Mouse (Mus musculus) small intestine, adult 2 months (tissue): Measurements from ENCODE around the gene Rbm8a2. TPM values are rescaled to one million over a fixed set of nuclear protein-coding genes. Genes with fewer than 3 reads are reported as not detected.
"Not testable (repeated sequence)": the region's sequence is repeated elsewhere in the genome, so short reads cannot be mapped to it uniquely, and the experiment has no call there.

Source experiments
- H3K27ac ChIP-seq: fragments of 200-500 bp; 2 replicates; pipeline ENCODE4 v1.5.1; 2012; ENCODE audit warnings: low read depth, low read length, control low read depth, inconsistent platforms; ENCODE audit not compliant: insufficient read depth
- H3K27me3 ChIP-seq: fragments of 200-500 bp; 2 replicates; pipeline ENCODE4 v1.6.1; 2012; ENCODE audit warnings: mild to moderate bottlenecking, moderate library complexity, low read length, inconsistent platforms; ENCODE audit not compliant: control insufficient read depth, insufficient read depth
- H3K36me3 ChIP-seq: fragments of 200-500 bp; 2 replicates; pipeline ENCODE4 v1.6.1; 2012; ENCODE audit warnings: mild to moderate bottlenecking, low read length, control low read depth, inconsistent platforms; ENCODE audit not compliant: control insufficient read depth, insufficient read depth
- H3K4me1 ChIP-seq: fragments of 200-500 bp; 2 replicates; pipeline ENCODE4 v1.6.1; 2012; ENCODE audit warnings: low read length, inconsistent platforms, mixed read lengths; ENCODE audit not compliant: control insufficient read depth, insufficient read depth, insufficient read length
- H3K4me3 ChIP-seq: fragments of 200-500 bp; 2 replicates; pipeline ENCODE4 v1.5.1; 2012; ENCODE audit warnings: low read depth, mild to moderate bottlenecking, control low read depth, inconsistent platforms, low read length, moderate library complexity
- CTCF ChIP-seq: fragments of 200-500 bp; IDR thresholded peaks from 2 replicates; pipeline ENCODE4 v1.5.1; 2012; ENCODE audit warnings: low read depth, mild to moderate bottlenecking, control low read depth, inconsistent platforms, low read length, moderate library complexity, mixed read lengths; ENCODE audit not compliant: insufficient replicate concordance, insufficient read length; ENCODE audit errors: extremely low read depth
- POLR2A ChIP-seq: fragments of 200-500 bp; IDR thresholded peaks from 2 replicates; pipeline ENCODE4 v1.6.1; 2012; ENCODE audit warnings: low read depth, mild to moderate bottlenecking, control low read depth, inconsistent platforms, low read length, moderate library complexity
- WGBS: fragments of 180-500 bp; shearing (Covaris S2); methylation state at CpG from one replicate; pipeline ENCODE4 v1.1.7; 2018; 5-methylcytosine and 5-hydroxymethylcytosine counted together
- polyA plus RNA-seq: library from polyadenylated mRNA; depleted of rRNA; stranded (reverse); fragments of >200 nt; gene quantifications from 2 replicates; pipeline ENCODE4 v1.2.3, GENCODE M21; 2012; rRNA removed

Rbm8a2 gene
- not detected in 2 replicates for polyA plus RNA-seq

- H3K4me1 ChIP-seq, H3K27ac ChIP-seq, H3K36me3 ChIP-seq, H3K4me3 ChIP-seq, H3K27me3 ChIP-seq: not testable (repeated sequence)
- WGBS: 89% methylated on average over 7 of the region's 7 CpGs
These were observed at the start of gene Rbm8a2 for GRCm38 (mm10) chr1:175979014-175979413. Gene Rbm8a2 (minus strand): TSS chr1:175979114.

- H3K4me3 ChIP-seq: no peak overlapping the region
- 68% methylated on average over 3 of the region's 3 CpGs for WGBS
- TF ChIP-seq POLR2A (no peak), CTCF (no peak)
These were observed 49.5 kb upstream of the Rbm8a2 start for GRCm38 (mm10) chr1:176028397-176028796.

GRCm38 (mm10) chr1:176024501-176024900 lies 45.6 kb upstream of the Rbm8a2 start:
- no peaks in the 10 kb centered on the region for H3K36me3 ChIP-seq
- H3K27me3 ChIP-seq: no peaks in the 10 kb centered on the region
- TF ChIP-seq POLR2A (no peak), CTCF (no peak)
- H3K4me1 ChIP-seq: no peaks in the 10 kb centered on the region
- H3K4me3 ChIP-seq: no peak overlapping the region
- H3K27ac ChIP-seq: no peak overlapping the region
- WGBS: 53% methylated on average over 1 of the region's 1 CpGs

More at GRCm38 (mm10) chr1:176028397-176028796, 49.5 kb upstream of the Rbm8a2 start:
- H3K4me1 ChIP-seq: no peaks in the 10 kb centered on the region
- H3K27ac ChIP-seq: no peak overlapping the region
- no peaks in the 10 kb centered on the region for H3K36me3 ChIP-seq
- no peaks in the 10 kb centered on the region for H3K27me3 ChIP-seq

- H3K27ac ChIP-seq: no peak overlapping the region
- no peak for TF ChIP-seq CTCF
- TF ChIP-seq POLR2A: no peak
- H3K4me1 ChIP-seq: no peaks in the 10 kb centered on the region
- H3K36me3 ChIP-seq: no peaks in the 10 kb centered on the region
- WGBS: 97% methylated on average over 3 of the region's 3 CpGs
- no peaks in the 10 kb centered on the region for H3K27me3 ChIP-seq
- H3K4me3 ChIP-seq: no peak overlapping the region
These were observed 39.6 kb upstream of the Rbm8a2 start for GRCm38 (mm10) chr1:176018523-176018922.

- H3K27ac ChIP-seq: no peak overlapping the region
- H3K27me3 ChIP-seq: no peaks in the 10 kb centered on the region
- no peaks in the 10 kb centered on the region for H3K36me3 ChIP-seq
- WGBS: 58% methylated on average over 3 of the region's 3 CpGs
- no peaks in the 10 kb centered on the region for H3K4me1 ChIP-seq
- TF ChIP-seq CTCF: no peak
- TF ChIP-seq POLR2A: no peak
- H3K4me3 ChIP-seq: no peak overlapping the region
These were observed 37.2 kb upstream of the Rbm8a2 start for GRCm38 (mm10) chr1:176016076-176016475.

- H3K4me1 ChIP-seq: no peaks in the 10 kb centered on the region
- no peaks in the 10 kb centered on the region for H3K36me3 ChIP-seq
- H3K27me3 ChIP-seq: no peaks in the 10 kb centered on the region
- TF ChIP-seq CTCF: no peak
- TF ChIP-seq POLR2A: no peak
- 28% methylated on average over 3 of the region's 3 CpGs for WGBS
- H3K27ac ChIP-seq: no peak overlapping the region
- H3K4me3 ChIP-seq: no peak overlapping the region
These were observed 34.8 kb upstream of the Rbm8a2 start for GRCm38 (mm10) chr1:176013497-176014268.

GRCm38 (mm10) chr1:176011535-176011934 lies 32.6 kb upstream of the Rbm8a2 start:
- H3K4me3 ChIP-seq: no peak overlapping the region
- H3K36me3 ChIP-seq: no peaks in the 10 kb centered on the region
- no peaks in the 10 kb centered on the region for H3K4me1 ChIP-seq
- no peak for TF ChIP-seq CTCF
- TF ChIP-seq POLR2A: no peak
- H3K27me3 ChIP-seq: no peaks in the 10 kb centered on the region
- H3K27ac ChIP-seq: no peak overlapping the region
